Mouse (Mus musculus) lung, embryonic 14.5 days (tissue): ENCODE results near the gene Olfr1496. TPM values are rescaled to one million over a fixed set of nuclear protein-coding genes. Genes with fewer than 3 reads are reported as not detected.

ENCODE experiments used
- ATAC-seq: fragments of 200-750 bp; cut with Nextera tagmentation; 2 replicates; pipeline ENCODE4 v1.8.0; 2017; ENCODE audit warnings: mild to moderate bottlenecking, moderate TSS enrichment, moderate library complexity; ENCODE audit not compliant: insufficient read depth
- DNase-seq: peaks from one replicate; pipeline ENCODE4 v3.0.0-alpha.2; 2015
- H3K27ac ChIP-seq: fragments of 300-500 bp; sonication (generic); 2 replicates; pipeline ENCODE4 v1.5.1; 2014; ENCODE audit warnings: low read depth, mild to moderate bottlenecking, moderate library complexity
- H3K27me3 ChIP-seq: fragments of 300-500 bp; sonication (generic); 2 replicates; pipeline ENCODE4 v1.6.1; 2014; ENCODE audit warnings: low read length, control low read depth; ENCODE audit not compliant: insufficient read depth
- H3K36me3 ChIP-seq: fragments of 300-500 bp; sonication (generic); 2 replicates; pipeline ENCODE4 v1.6.1; 2014; ENCODE audit warnings: control low read depth; ENCODE audit not compliant: insufficient read depth
- H3K4me1 ChIP-seq: fragments of 300-500 bp; sonication (generic); 2 replicates; pipeline ENCODE4 v1.6.1; 2014; ENCODE audit warnings: antibody characterized with exemption, control low read depth; ENCODE audit not compliant: insufficient read depth
- H3K4me2 ChIP-seq: fragments of 300-500 bp; sonication (generic); 2 replicates; pipeline ENCODE4 v1.6.1; 2014; ENCODE audit warnings: mild to moderate bottlenecking
- H3K4me3 ChIP-seq: fragments of 300-500 bp; sonication (generic); 2 replicates; pipeline ENCODE4 v1.5.1; 2014; ENCODE audit warnings: low read depth, low read length
- H3K9ac ChIP-seq: fragments of 300-500 bp; sonication (generic); 2 replicates; pipeline ENCODE4 v1.6.1; 2014
- H3K9me3 ChIP-seq: fragments of 300-500 bp; sonication (generic); 2 replicates; pipeline ENCODE4 v1.6.1; 2016; ENCODE audit warnings: low read depth, low read length, control low read depth
- CTCF ChIP-seq: IDR thresholded peaks from 2 replicates; pipeline ENCODE4 v1.5.1; 2016; ENCODE audit warnings: antibody characterized with exemption, low read depth
- WGBS: fragments of 180-500 bp; shearing (Covaris S2); extraction: QIAGEN DNeasy Blood & Tissue Kit; methylation state at CpG from one replicate; pipeline ENCODE4 v1.1.7; 2014; 5-methylcytosine and 5-hydroxymethylcytosine counted together
- polyA plus RNA-seq: library from polyadenylated mRNA; unstranded; fragments of >200 nt; fragmentation: Nextera tagmentation; extraction: Ambion mirVana; gene quantifications from 2 replicates; pipeline ENCODE4 v1.2.1, GENCODE M21; 2014

Olfr1496 gene
- polyA plus RNA-seq, 1 experiment from 2014 or later: not detected

DNA sequence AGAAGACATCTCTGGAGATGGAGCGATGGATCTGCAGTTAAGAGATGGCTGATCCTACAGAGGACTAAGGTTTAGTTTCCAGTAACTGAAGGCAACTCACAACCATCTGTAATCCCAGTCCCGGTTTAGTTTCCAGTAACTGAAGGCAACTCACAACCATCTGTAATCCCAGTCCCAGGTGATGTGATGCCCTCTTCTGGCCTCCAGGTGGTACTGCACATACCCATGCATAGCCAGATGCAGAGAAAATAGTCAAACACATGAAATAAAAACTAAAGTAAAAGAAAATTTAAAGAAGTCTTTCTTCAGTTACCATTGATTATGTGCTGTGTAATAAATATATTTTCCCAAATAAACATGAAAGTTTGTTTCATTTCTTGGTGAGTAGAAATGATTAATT is 35.1 kb downstream of the Olfr1496 start:
- 52% methylated on average over 2 of the region's 2 CpGs for WGBS
- Histone ChIP-seq H3K9me3 (no peaks in the 10 kb centered on the region), H3K4me3 (no peak overlapping the region), H3K9ac (no peak overlapping the region), H3K27ac (no peak overlapping the region), H3K4me1 (no peaks in the 10 kb centered on the region), H3K36me3 (no peaks in the 10 kb centered on the region), H3K4me2 (no peak overlapping the region), H3K27me3 (no peaks in the 10 kb centered on the region)
- TF ChIP-seq CTCF: peak; percentile 25; the same call in 1 of the 2 replicates
- DNase-seq (no peak), ATAC-seq (no peak)

DNA sequence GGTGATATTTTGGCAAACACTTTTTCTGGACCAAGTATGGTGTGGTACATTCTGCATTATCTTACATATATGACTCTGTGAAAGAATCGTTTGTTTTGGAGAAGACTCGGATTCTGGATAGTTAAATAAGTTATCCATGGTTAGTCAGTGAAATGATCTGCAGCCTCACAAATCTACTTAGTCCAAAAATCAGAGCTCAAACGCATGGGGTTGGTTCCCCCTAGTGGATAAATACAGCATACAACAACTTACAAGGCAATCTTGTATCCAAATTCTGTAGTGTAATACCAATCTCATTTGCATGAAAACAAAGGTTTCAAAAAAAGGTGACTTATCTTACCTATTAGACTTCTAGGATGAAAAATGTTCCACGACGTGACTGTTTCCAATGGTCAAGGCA is 41.1 kb downstream of the Olfr1496 start:
- no peak overlapping the region for H3K9ac ChIP-seq
- TF ChIP-seq CTCF: peak; percentile 46
- H3K4me1 ChIP-seq: no peaks in the 10 kb centered on the region
- no peak for ATAC-seq
- H3K27me3 ChIP-seq: no peaks in the 10 kb centered on the region
- WGBS: 32% methylated on average over 5 of the region's 5 CpGs
- H3K9me3 ChIP-seq: no peaks in the 10 kb centered on the region
- no peaks in the 10 kb centered on the region for H3K36me3 ChIP-seq
- H3K4me2 ChIP-seq: no peak overlapping the region
- H3K4me3 ChIP-seq: no peak overlapping the region
- DNase-seq: peak; percentile 37
- no peak overlapping the region for H3K27ac ChIP-seq

DNA sequence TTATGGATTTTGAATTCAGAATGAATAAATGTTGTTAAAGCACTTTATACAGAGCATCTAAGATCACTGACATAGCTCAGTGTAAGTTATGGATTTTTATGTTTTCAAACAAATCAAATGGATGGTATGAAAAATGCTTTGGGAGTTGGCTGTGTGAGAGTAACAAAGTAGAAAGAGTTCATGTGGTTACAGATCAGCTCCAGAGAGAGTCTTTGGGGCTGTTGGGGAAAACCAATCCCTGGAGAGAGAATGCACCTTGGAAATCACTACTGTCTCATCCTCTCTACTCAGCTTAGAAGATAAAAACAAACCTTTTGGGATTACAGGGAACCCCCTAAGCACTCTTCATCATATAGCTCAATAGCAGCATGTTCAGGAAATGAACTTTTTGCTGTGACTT is 41.7 kb downstream of the Olfr1496 start, which contains the start of gene Olfr1499:
Gene Olfr1499, minus strand, starts transcription at position 101 of the 400 bp plus-strand sequence.
- no peak for ATAC-seq
- no peak for DNase-seq
- no peak within 1 kb of the TSS for H3K4me2 ChIP-seq
- H3K27me3 ChIP-seq: no peaks in the 10 kb centered on the region
- H3K4me1 ChIP-seq: no peaks in the 10 kb centered on the region
- H3K9me3 ChIP-seq: no peaks in the 10 kb centered on the region
- no peak within 1 kb of the TSS for H3K27ac ChIP-seq
- no peak within 1 kb of the TSS for H3K4me3 ChIP-seq
- TF ChIP-seq CTCF: no peak
- no peaks in the 10 kb centered on the region for H3K36me3 ChIP-seq
- H3K9ac ChIP-seq: no peak within 1 kb of the TSS

DNA sequence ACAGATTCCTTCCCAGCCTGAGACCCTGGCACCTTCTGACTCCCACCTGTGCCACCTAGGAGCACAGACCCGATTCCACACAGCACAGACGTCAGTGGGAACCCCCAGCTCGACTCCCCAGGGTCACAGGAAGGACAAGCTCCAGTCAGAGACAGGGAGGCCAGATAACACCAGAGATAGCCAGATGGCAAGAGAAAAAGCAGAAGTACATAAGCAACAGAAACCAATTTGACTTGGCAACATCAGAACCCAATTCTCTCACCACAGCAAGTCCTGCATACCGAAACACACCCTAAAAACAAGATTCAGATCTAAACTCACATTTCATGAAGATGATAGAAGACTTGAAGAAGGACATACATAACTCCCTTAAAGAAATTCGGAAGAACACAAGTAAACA is 43.2 kb downstream of the Olfr1496 start:
- H3K27me3 ChIP-seq: no peaks in the 10 kb centered on the region
- H3K9me3 ChIP-seq: no peaks in the 10 kb centered on the region
- no peak for DNase-seq
- H3K4me1 ChIP-seq: no peaks in the 10 kb centered on the region
- no peak overlapping the region for H3K27ac ChIP-seq
- no peaks in the 10 kb centered on the region for H3K36me3 ChIP-seq
- no peak overlapping the region for H3K4me3 ChIP-seq
- no peak for ATAC-seq
- no peak overlapping the region for H3K9ac ChIP-seq
- 57% methylated on average over 5 of the region's 5 CpGs for WGBS
- H3K4me2 ChIP-seq: no peak overlapping the region
- no peak for TF ChIP-seq CTCF

DNA sequence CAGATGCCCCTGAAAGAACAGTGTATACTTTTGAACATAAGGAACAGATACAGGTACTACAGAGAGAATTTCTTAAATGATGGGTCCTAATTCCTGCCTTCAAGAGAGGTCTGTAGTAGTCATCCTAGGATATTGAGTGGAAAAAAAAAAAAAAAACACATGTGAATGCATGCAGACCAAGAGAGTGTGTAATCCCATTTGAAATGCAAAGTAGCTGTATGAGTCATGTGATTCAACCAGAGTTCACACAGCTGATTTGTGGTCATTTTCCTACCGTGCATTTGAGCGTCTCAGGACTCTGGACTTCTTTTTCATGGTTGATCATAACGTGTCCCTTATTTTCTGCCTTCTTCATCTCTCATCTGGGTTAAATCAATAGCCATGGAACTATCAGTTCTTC is 50.8 kb downstream of the Olfr1496 start:
- TF ChIP-seq CTCF: no peak
- 78% methylated on average over 3 of the region's 3 CpGs for WGBS
- no peak overlapping the region for H3K4me2 ChIP-seq
- no peak overlapping the region for H3K4me3 ChIP-seq
- H3K9ac ChIP-seq: no peak overlapping the region
- no peak for ATAC-seq
- no peak for DNase-seq
- H3K4me1 ChIP-seq: no peaks in the 10 kb centered on the region
- H3K27ac ChIP-seq: no peak overlapping the region
- H3K9me3 ChIP-seq: no peaks in the 10 kb centered on the region
- no peaks in the 10 kb centered on the region for H3K36me3 ChIP-seq
- H3K27me3 ChIP-seq: no peaks in the 10 kb centered on the region

DNA sequence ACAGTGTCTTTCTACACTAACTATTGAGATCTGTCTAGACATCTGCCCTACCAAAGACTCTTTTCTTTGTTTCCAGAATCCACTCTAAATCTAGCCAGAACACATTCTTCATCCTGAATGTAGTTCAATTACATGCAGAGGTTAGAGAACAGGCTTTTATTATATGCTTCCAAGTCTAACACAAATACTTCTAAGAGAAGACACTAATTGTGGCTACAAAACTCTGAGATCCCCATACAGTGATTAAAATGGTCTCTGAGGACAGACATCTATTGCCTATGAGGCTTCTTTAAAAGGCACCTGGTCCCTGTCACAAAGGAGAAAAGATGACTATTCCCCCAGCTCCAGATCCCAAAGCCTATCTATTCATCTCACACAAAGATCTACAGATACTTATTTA is 52.7 kb downstream of the Olfr1496 start, which contains the start of gene Olfr1500:
Gene Olfr1500, minus strand, starts transcription at position 101 of the 400 bp plus-strand sequence.
- no peaks in the 10 kb centered on the region for H3K36me3 ChIP-seq
- no peak for DNase-seq
- no peak within 1 kb of the TSS for H3K4me2 ChIP-seq
- no peaks in the 10 kb centered on the region for H3K9me3 ChIP-seq
- ATAC-seq: no peak
- no peaks in the 10 kb centered on the region for H3K27me3 ChIP-seq
- TF ChIP-seq CTCF: no peak
- H3K27ac ChIP-seq: no peak within 1 kb of the TSS
- no peak within 1 kb of the TSS for H3K4me3 ChIP-seq
- H3K9ac ChIP-seq: no peak within 1 kb of the TSS
- H3K4me1 ChIP-seq: no peaks in the 10 kb centered on the region

Other genes with a start within 250 kb of the Olfr1496 start
- not detected in 2 replicates for gene Olfr1480, start 250.0 kb upstream of the Olfr1496 start, polyA plus RNA-seq
- not detected in 2 replicates for gene Olfr1484, start 194.4 kb upstream of the Olfr1496 start, polyA plus RNA-seq
- not detected in 2 replicates for gene Olfr1487, start 160.5 kb upstream of the Olfr1496 start, polyA plus RNA-seq
- not detected in 2 replicates for gene Olfr1489, start 146.3 kb upstream of the Olfr1496 start, polyA plus RNA-seq
- gene Olfr1490, start 126.8 kb upstream of the Olfr1496 start, polyA plus RNA-seq: not detected in 2 replicates
- gene Olfr1491, start 80.6 kb upstream of the Olfr1496 start, polyA plus RNA-seq: not detected in 2 replicates
- gene Olfr1493-ps1, start 54.6 kb upstream of the Olfr1496 start, polyA plus RNA-seq: not detected in 2 replicates
- not detected in 2 replicates for gene Olfr1494, start 38.1 kb upstream of the Olfr1496 start, polyA plus RNA-seq
- not detected in 2 replicates for gene Olfr1495, start 13.3 kb upstream of the Olfr1496 start, polyA plus RNA-seq
- not detected in 2 replicates for gene Olfr1497, start 20.3 kb downstream of the Olfr1496 start, polyA plus RNA-seq
- gene Olfr1499, start 41.6 kb downstream of the Olfr1496 start, polyA plus RNA-seq: not detected in 2 replicates
- not detected in 2 replicates for gene Olfr1500, start 52.6 kb downstream of the Olfr1496 start, polyA plus RNA-seq
- not detected in 2 replicates for gene Olfr1501, start 72.8 kb downstream of the Olfr1496 start, polyA plus RNA-seq
- not detected in 2 replicates for gene Olfr1502, start 83.9 kb downstream of the Olfr1496 start, polyA plus RNA-seq
- gene Olfr1504, start 120.0 kb downstream of the Olfr1496 start, polyA plus RNA-seq: not detected in 2 replicates
- gene Olfr1505, start 135.7 kb downstream of the Olfr1496 start, polyA plus RNA-seq: not detected in 2 replicates